24 mouse cellular contexts compared by ENCODE assay signal in genomic region chr11:33944786-33945328, GRCm38 (mm10). TPM values are rescaled to one million over a fixed set of nuclear protein-coding genes. Genes with fewer than 3 reads are reported as not detected.
DNase-seq lines count a peak whose midpoint lies in the region; ATAC-seq lines count a peak whose summit lies in the region.
"Had no signal": no experiment of that assay in that cellular context is flagged by ENCODE, and none has a peak within 500 bp of the region (broad histone marks: within the 10 kb centered on the region; RNA-seq: fewer than 3 reads in every experiment).

No protein-coding gene starts in this region.

- no peak for ATAC-seq in CD4-positive, CD25-positive, alpha-beta regulatory T cell, adult 4 months
- ATAC-seq in megakaryocyte progenitor cell, adult 5-6 weeks (replicated peaks; ENCODE audit: poor library complexity): peak; percentile 56
- ATAC-seq in liver, embryonic 12.5 days: no peak
- ATAC-seq: forebrain, embryonic 14.5 days; forebrain, postnatal 0 days; hindbrain, postnatal 0 days had no signal

- no peak overlapping the region for H3K4me2 ChIP-seq in liver, embryonic 12.5 days
- H3K4me2 ChIP-seq: embryonic facial prominence, embryonic 12.5 days; embryonic facial prominence, embryonic 15.5 days; heart, embryonic 13.5 days; hindbrain, embryonic 14.5 days had no signal

- peaks cover 4% of the 10 kb centered on the region; the same call in 1 of the 2 replicates for H3K4me1 ChIP-seq in liver, embryonic 12.5 days
- H3K4me1 ChIP-seq: embryonic facial prominence, embryonic 12.5 days; embryonic facial prominence, embryonic 15.5 days; heart, embryonic 10.5 days; heart, embryonic 13.5 days had no signal

- H3K9ac ChIP-seq in liver, embryonic 12.5 days: no peak overlapping the region
- H3K9ac ChIP-seq: embryonic facial prominence, embryonic 12.5 days; embryonic facial prominence, embryonic 15.5 days; forebrain, postnatal 0 days; heart, embryonic 13.5 days; hindbrain, embryonic 14.5 days had no signal

- H3K9me3 ChIP-seq in liver, embryonic 12.5 days (replicated peaks): no peaks in the 10 kb centered on the region
- H3K9me3 ChIP-seq: embryonic facial prominence, embryonic 12.5 days; embryonic facial prominence, embryonic 15.5 days; heart, embryonic 10.5 days; heart, embryonic 13.5 days had no signal

- WGBS in liver, embryonic 12.5 days (ENCODE audit: insufficient replicate concordance): 65% methylated on average over 9 of the region's 9 CpGs

- H3K4me3 ChIP-seq in liver, embryonic 12.5 days: no peak overlapping the region
- H3K4me3 ChIP-seq: embryonic facial prominence, embryonic 12.5 days; embryonic facial prominence, embryonic 15.5 days; gastrocnemius, adult 2 months; heart, embryonic 10.5 days; heart, embryonic 13.5 days had no signal

- no peaks in the 10 kb centered on the region for H3K36me3 ChIP-seq in liver, embryonic 12.5 days
- H3K36me3 ChIP-seq: embryonic facial prominence, embryonic 12.5 days; embryonic facial prominence, embryonic 15.5 days; heart, embryonic 10.5 days; heart, embryonic 13.5 days had no signal

- H3K27me3 ChIP-seq in liver, embryonic 12.5 days (replicated peaks): no peaks in the 10 kb centered on the region
- H3K27me3 ChIP-seq: embryonic facial prominence, embryonic 12.5 days; embryonic facial prominence, embryonic 15.5 days; heart, embryonic 13.5 days had no signal

- DNase-seq in CD4-positive, CD25-positive, alpha-beta regulatory T cell, adult 2 months (ENCODE audit: low read depth, low spot score): peak; percentile 19
- peak; percentile 26 for DNase-seq in ES-CJ7 (ENCODE audit: low read depth, low spot score)
- DNase-seq in R1 (ENCODE audit: low read depth, low spot score): peak; percentile 69
- no peak for DNase-seq in lung, adult 18-20 months
- no peak for DNase-seq in layer of hippocampus, postnatal 36 days
- DNase-seq: cerebellum, adult 18-20 months; cerebellum, adult 9-11 months; forebrain, postnatal 0 days; gastrocnemius, adult 2 months; gastrocnemius, postnatal 14 days; heart, adult 18-20 months had no signal

- H3K27ac ChIP-seq in liver, embryonic 12.5 days: no peak overlapping the region
- H3K27ac ChIP-seq: embryonic facial prominence, embryonic 12.5 days; embryonic facial prominence, embryonic 15.5 days; gastrocnemius, adult 2 months; heart, embryonic 10.5 days; heart, embryonic 13.5 days; hindbrain, embryonic 14.5 days; hindbrain, postnatal 0 days had no signal

RNA-seq across cellular contexts. Expression of gene Kcnmb1, which starts 18.0 kb away (rescaled TPM):
- 1 to 10 TPM in 1 of 2 experiments, under 1 TPM in 1; 0.79 to 1.0 TPM for polyA plus RNA-seq in CD4-positive, CD25-positive, alpha-beta regulatory T cell, adult 4 months (2017; shearing (Covaris generic))
- total RNA-seq in megakaryocyte progenitor cell, adult 5-6 weeks (2015): not detected in 2 replicates
- not detected in 2 replicates for total RNA-seq in megakaryocyte progenitor cell, adult 5-6 weeks (2017)
- 0.11 and 0.18 TPM in 2 replicates for polyA plus RNA-seq in liver, embryonic 12.5 days (2016; fragmentation: Nextera tagmentation; extraction: Ambion mirVana)
- total RNA-seq in layer of hippocampus, postnatal 36 days (2021): under 1 TPM; 0.20 TPM
- total RNA-seq: common myeloid progenitor, adult 5-6 weeks had no signal

RNA-seq across cellular contexts. Expression of gene Kcnip1, which starts 48.1 kb away (rescaled TPM):
- not detected for polyA plus RNA-seq in CD4-positive, CD25-positive, alpha-beta regulatory T cell, adult 4 months (2017; shearing (Covaris generic))
- not detected in 2 replicates for total RNA-seq in megakaryocyte progenitor cell, adult 5-6 weeks (2015)
- total RNA-seq in megakaryocyte progenitor cell, adult 5-6 weeks (2017): not detected in 2 replicates
- polyA plus RNA-seq in liver, embryonic 12.5 days (2016; fragmentation: Nextera tagmentation; extraction: Ambion mirVana): 0.39 and 0.66 TPM in 2 replicates
- total RNA-seq in layer of hippocampus, postnatal 36 days (2021): 10 to 100 TPM; 20.6 to 21.0 TPM
- total RNA-seq: common myeloid progenitor, adult 5-6 weeks; gastrocnemius, adult 2 months; heart, postnatal 14 days; heart, postnatal 4 days had no signal

Comparison
In these comparisons a context has a peak if more than half of its experiments do, and no peak if none do; other contexts are left out.
1. DNase-seq: peak in CD4-positive, CD25-positive, alpha-beta regulatory T cell, adult 2 months (single experiment), ES-CJ7 (single experiment) and R1 (single experiment); none in lung, adult 18-20 months (0 of 2) and layer of hippocampus, postnatal 36 days (0 of 2).
2. RNA of gene Kcnip1, which starts 48.1 kb away (total RNA-seq): 20.6 to 21.0 TPM in layer of hippocampus, postnatal 36 days; not detected in megakaryocyte progenitor cell, adult 5-6 weeks; every median in the first group is over 10 times any median in the second.